Mouse (Mus musculus) bone marrow macrophage, adult 2 months (primary cell): Measurements from ENCODE around the gene Rbms3.

Experiments used
- CTCF ChIP-seq: IDR thresholded peaks from 2 replicates; pipeline ENCODE4 v1.5.1; 2012; ENCODE audit warnings: low read depth, mild to moderate bottlenecking, low read length, moderate library complexity
- POLR2A ChIP-seq: IDR thresholded peaks from 2 replicates; pipeline ENCODE4 v1.6.1; 2012; ENCODE audit warnings: mild to moderate bottlenecking, low read depth, low read length, borderline replicate concordance

DNA sequence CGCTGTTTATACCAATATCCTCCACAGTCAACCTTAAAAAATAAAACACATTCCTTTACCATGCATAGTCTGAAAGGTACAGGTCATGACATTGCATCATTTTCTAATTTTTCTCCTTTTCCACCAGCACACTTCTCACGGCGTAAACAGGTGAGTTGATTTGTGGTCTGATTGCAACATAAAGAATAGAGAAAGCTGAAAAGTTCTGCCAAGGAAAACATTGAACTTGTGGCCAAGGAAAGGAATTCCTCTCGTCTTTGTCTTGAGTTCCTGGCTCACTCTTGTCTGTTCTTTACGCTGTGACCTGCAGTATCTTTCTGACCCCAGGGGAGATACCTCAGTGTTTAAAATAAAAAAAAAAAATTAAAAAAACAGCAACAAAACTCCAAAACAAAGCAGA, 370.1 kb downstream of the Rbms3 start:
- TF ChIP-seq CTCF: no peak
- TF ChIP-seq POLR2A: no peak
